In the genomic region with DNA sequence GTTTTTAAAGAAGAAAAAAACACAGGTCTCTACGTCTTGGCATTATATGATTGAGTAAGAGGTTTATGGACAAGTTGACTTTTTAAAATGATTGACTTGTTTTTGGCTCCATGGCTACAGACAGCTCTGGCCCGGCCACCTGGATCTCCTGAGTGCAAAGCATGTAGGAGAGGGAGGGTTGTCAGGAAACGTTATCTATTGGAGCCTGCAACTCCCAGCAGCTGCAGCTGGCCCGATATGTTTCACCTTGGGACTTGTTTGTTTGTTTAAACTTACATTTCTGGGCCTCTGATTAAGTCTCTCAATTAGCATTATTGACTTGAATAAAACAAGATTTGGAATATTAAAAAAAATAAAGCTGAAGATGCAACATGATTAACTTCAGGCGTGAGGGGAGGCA, we compare ENCODE assay signal across 17 mouse cellular contexts. TPM values are rescaled to one million over a fixed set of nuclear protein-coding genes. Genes with fewer than 3 reads are reported as not detected.
"Had no signal": no experiment of that assay in that cellular context is flagged by ENCODE, and none has a peak within 500 bp of the region (broad histone marks: within the 10 kb centered on the region; RNA-seq: fewer than 3 reads in every experiment).

No protein-coding gene starts in this region.

- H3K4me2 ChIP-seq: midbrain, embryonic 11.5 days; midbrain, embryonic 15.5 days; neural tube, embryonic 13.5 days had no signal

- H3K4me3 ChIP-seq: layer of hippocampus, adult 2 months; limb, embryonic 10.5 days; midbrain, embryonic 15.5 days; neural tube, embryonic 13.5 days had no signal

- DNase-seq: kidney, adult 11 months; kidney, adult 9 months; kidney, postnatal 10 days; kidney, postnatal 4 days; lung, adult 2 months; lung, postnatal 36 days; right cerebral cortex, adult 18-20 months; right cerebral cortex, postnatal 25 days had no signal

- H3K9ac ChIP-seq: midbrain, embryonic 15.5 days; neural tube, embryonic 13.5 days had no signal

- ATAC-seq: lung, postnatal 0 days; midbrain, embryonic 15.5 days had no signal

- H3K27me3 ChIP-seq: midbrain, embryonic 15.5 days had no signal

- H3K9me3 ChIP-seq: limb, embryonic 10.5 days; midbrain, embryonic 15.5 days; neural tube, embryonic 13.5 days had no signal

- H3K36me3 ChIP-seq: limb, embryonic 10.5 days; midbrain, embryonic 15.5 days; neural tube, embryonic 13.5 days had no signal

- H3K27ac ChIP-seq: layer of hippocampus, adult 2 months; limb, embryonic 10.5 days; midbrain, embryonic 15.5 days; neural tube, embryonic 13.5 days; stomach, postnatal 0 days had no signal

RNA-seq across cellular contexts. Expression of a gene that starts 5.1 kb away (rescaled TPM):
- total RNA-seq: megakaryocyte, adult 5-6 weeks; monocyte, adult 5-6 weeks had no signal

RNA-seq across cellular contexts. Expression of a gene that starts 32.9 kb away (rescaled TPM):
- total RNA-seq: monocyte, adult 5-6 weeks had no signal
